Mouse (Mus musculus) cerebral cortex, adult 2 months (tissue): Measurements from ENCODE around the gene Rmnd1.

ENCODE experiments used
- WGBS: fragments of 180-500 bp; shearing (Covaris S2); methylation state at CpG from one replicate; pipeline ENCODE4 v1.1.7; 2018; 5-methylcytosine and 5-hydroxymethylcytosine counted together

Rmnd1 gene

DNA sequence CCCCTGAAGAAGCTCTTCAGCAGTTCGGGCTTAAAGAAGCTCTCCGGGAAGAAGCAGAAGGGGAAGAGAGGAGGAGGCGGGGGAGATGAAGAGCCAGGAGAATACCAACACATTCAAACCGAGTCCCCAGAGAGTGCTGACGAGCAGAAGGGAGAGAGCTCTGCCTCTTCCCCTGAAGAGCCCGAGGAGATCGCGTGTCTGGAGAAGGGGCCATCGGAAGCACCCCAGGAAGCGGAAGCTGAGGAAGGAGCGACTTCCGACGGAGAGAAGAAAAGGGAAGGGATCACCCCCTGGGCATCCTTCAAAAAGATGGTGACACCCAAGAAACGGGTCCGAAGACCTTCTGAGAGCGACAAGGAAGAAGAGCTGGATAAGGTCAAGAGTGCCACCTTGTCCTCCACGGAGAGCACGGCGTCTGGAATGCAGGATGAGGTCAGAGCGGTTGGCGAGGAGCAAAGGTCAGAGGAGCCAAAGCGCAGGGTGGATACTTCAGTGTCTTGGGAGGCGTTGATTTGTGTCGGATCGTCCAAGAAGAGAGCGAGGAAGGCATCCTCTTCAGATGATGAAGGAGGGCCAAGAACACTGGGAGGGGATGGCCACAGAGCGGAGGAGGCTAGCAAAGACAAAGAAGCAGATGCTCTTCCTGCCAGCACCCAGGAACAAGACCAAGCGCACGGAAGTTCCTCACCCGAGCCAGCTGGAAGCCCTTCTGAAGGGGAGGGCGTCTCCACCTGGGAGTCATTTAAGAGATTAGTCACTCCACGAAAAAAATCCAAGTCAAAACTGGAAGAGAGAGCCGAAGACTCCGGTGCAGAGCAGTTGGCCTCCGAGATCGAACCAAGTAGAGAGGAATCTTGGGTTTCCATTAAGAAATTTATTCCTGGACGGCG lies 77.6 kb downstream of the Rmnd1 start:
- 83% methylated on average over 38 of the region's 38 CpGs for WGBS
